Mouse (Mus musculus): ENCODE measurements around the gene 6430550D23Rik.
"Not testable (repeated sequence)": the region's sequence is repeated elsewhere in the genome, so short reads cannot be mapped to it uniquely, and the experiment has no call there.

Gene 6430550D23Rik

DNA sequence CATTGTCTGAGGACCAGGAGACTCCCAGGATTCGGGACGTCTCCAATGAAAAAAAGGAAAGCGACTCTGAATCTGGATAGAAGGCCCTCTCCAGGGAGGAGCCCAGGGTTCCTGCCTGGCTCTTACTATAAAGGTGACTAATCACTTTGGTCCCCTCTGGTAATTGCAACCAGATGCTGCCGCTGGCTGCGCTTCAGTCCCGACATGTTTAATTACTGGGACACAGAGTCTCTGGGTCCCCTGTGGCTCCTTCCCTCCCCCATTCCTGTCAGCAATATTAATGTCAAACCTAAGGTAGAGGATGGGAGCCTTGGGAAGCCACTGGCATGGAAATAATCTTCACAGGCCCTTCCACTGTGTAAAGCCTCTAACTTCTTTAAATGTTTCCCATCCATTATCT lies 58.4 kb downstream of the 6430550D23Rik start:
- no peak for DNase-seq

DNA sequence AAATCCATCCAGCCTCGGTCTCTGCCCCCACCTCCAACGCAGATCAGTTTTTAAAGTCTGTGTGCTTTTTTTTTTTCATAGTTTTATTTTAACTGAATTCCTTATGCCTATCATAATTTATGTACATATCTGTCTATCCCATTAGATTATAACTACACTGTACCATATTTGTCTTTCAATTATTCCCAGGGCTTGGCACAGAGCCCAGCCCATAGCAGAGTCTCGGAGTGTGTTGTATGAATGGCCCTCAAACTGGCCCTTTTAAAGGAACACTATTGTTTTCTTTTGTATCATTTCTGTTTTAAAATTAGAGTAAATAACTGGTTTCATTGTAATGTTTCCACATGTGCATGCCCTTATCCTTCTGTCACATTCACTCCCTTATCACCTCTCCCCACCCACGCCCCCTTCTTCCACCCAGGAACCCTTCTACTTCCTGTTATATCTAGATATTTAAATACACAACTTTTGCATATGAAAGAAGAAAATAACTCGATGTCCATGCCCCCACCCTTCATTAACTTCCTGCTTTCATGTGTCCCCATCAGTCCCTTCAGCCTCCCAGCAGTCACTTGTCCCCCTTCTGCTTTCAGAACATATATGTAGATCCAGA lies 60.3 kb downstream of the 6430550D23Rik start:
- DNase-seq, result no peak

DNA sequence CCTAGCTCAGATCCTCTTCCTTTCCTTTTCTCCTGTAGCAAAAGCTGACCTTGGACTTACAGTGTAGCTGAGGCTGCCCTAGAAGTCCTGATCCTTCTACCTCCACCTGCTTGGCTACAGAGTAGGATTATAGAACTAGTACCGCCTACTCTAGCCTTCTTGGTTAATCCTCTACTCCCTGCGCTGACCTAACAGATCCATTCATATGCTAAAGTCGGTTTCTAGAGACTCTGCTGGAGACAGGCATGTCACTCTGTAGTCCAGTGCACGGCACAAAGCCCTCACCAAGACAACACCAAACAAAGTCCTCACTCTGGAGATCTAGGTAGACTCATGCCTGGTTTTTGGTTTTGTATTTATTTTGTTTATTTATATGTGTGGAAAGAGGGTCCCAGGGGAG lies 61.3 kb downstream of the 6430550D23Rik start:
- DNase-seq, result no peak

DNA sequence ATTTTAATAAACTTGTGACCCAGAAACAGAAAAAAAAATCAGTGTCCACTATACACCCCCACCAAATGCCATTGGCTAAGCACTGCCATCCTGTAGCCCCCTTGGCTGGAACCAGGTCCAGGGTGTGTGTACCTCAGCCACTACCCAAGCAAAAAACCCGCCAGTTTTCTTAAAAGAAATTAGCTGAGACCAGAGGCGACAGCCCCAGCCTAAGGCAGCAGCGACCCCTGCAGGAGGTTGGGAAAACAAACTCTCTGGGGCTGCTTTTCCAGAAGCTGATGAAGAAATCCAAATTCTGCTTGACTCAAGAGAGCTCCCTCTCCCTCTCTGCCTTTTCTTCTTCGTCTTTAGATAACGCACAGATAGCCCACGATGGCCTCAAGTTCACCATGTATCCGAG lies 61.7 kb downstream of the 6430550D23Rik start:
- peak; percentile 41 for DNase-seq

DNA sequence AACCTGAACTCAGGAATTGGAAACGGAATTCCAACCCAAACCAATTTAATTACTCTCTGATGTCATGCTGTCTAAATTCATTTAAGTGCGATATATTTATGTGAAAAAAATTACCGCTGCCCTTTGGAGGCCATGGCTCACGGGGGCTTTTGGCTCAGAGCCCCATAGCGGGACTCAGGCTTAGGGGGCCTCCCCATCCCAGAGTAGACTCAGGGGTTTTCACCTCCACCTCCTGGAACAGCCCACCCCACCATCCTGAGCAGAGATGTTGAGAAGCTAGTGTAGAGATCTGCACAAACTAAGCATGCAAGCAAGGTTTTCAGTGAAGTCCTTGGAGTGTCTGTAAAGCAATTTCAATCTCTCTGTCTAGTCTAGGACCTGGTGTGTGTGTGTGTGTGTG lies 62.2 kb downstream of the 6430550D23Rik start:
- no peak for DNase-seq

DNA sequence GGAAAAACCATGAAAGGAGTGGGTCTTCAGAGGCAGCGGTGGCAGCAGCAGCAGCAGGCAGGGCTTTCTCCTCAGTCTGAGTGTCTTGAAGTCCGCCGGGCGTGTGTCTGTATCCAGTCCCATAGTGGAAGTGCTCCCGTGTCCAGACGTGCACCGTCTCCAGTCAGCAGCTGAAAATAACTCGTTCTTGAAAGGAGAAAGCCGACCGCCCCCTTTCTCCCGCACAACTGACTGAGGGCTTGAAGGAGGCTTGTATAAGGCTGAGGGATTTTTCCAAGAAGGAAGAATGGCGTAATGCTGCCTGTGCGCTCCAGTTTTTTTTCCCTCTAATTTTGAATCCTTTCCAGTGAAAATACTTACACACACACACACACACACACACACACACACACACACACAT lies 62.7 kb downstream of the 6430550D23Rik start, which contains the start of gene Gdf5:
Gdf5 (minus strand) TSS at position 244 of the 400 bp plus-strand sequence.
- no peak for DNase-seq

DNA sequence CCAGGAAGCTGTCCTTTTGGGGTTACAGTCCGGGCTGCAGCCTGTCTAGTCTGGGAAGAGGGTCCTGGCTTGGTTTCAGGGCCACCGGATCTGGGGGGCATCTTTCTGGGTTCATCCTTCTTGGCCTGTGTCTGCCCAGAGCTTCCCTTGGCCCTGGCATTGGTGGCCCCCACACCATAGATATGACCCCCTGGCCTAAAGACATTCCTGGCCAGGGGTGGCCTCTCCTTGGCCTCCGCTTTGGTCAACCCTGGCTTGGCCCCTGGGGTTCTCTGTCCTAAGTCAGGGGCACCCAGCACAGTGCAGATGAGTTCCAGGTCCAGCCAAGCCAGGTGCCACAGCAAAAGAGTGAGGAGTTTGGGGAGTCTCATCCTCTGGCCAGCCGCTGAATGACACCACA lies 63.1 kb downstream of the 6430550D23Rik start:
- no peak for DNase-seq

DNA sequence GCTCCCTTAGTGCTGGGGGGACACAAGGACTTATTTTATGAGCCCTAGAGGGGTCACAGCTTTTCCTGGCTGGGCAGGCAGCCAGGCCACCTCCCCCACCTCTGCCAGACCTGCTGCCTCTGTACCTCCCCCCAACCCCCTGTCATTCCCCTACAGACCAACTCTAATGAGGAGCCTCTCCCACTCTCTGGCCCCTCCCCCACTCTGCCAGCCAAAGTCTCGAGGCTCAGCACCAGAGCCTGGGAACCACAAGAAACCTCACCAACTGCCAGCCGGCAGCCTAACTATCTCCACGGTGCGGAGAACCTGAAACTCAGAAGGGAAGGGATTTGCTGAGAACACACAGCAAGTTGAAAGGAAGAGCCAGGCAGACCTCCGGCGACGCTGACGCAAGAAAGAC lies 64.3 kb downstream of the 6430550D23Rik start:
- no peak for DNase-seq

DNA sequence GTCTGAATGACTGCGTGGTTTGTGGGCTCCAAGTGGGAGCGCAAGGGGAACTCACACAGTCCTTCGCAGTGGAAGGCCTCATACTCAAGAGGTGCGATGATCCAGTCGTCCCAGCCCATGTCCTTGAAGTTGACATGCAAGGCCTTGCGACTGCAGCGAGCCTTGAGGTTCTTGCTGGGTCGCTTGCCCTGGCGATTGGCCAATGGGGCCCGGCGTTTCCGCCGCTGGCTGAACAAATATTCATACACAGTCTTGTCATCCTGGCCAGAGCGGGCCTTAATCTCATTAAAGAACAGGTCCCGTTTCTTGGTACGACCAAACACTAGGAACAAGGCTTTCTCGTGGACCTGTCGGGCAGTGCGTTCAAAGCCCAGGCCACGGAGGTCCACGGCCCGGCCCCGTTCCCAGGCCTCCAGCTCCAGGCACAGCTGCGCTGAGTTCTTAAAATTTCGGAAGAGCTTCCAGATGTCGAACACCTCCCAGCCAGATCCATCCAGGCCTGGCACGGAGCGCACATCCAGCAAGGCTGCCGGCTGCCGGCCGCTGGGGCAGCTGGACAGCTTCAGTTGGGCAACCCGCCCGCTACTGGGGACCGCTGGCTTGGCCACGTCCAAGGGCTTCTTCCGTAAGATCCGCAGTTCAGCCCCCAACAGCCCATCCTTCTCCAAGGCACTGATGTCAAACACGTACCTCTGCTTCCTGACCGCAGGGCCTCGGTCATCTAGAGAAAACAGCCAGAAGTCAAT lies 65.9 kb downstream of the 6430550D23Rik start:
- no peak for DNase-seq

DNA sequence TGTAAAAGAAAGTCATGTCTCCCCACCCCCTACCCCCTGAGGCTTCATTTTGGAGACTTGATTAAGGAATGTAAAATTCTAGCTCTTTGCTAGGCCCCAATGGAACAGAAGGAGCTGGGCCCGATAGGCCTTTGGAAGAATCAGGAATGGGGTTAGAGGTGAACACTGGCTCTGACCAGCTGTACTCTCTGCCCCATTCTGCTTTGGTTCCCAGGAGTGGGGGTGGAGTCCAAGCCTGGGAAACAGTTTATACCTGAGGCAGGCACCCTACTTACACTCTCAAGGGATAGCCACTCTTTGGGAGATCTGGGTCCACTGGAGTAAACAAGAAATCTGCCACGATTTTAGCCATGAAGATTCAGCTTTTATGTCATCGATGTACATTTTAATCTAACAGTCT lies 67.1 kb downstream of the 6430550D23Rik start, which contains the start of gene Gm15557:
Gm15557 (plus strand) TSS at position 48 of the 400 bp plus-strand sequence.
- DNase-seq, result no peak

DNA sequence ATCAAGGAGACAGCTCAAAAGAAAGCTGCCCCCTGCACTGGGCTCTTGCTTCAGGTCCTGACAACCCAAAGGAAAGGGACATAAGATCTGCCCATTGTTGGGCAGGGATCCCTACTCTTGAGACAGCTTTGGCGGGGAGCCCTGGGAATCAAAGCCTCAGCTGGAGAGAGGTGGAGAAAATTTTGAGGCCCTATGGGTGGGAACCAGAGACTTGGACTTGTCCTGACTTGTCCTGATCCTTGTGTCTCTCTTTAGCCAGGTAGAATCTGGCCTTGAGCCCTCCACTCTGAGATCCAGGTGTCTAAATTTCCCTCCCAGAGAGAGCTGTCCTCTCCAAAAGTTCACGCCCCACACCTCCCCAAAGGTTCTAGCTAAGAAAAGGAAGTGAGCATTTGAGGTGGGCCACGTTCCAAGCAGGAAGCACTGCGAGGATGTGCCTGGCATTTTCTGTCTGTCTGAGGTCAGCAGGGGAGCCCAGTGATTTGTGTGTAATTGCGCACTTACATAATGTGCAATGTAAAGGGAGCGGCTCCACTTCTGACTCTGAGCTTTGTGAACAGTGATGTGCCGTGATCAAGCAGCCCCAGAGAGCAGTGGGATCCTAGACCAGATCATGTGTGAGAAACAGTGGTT lies 67.8 kb downstream of the 6430550D23Rik start:
- no peak for DNase-seq

DNA sequence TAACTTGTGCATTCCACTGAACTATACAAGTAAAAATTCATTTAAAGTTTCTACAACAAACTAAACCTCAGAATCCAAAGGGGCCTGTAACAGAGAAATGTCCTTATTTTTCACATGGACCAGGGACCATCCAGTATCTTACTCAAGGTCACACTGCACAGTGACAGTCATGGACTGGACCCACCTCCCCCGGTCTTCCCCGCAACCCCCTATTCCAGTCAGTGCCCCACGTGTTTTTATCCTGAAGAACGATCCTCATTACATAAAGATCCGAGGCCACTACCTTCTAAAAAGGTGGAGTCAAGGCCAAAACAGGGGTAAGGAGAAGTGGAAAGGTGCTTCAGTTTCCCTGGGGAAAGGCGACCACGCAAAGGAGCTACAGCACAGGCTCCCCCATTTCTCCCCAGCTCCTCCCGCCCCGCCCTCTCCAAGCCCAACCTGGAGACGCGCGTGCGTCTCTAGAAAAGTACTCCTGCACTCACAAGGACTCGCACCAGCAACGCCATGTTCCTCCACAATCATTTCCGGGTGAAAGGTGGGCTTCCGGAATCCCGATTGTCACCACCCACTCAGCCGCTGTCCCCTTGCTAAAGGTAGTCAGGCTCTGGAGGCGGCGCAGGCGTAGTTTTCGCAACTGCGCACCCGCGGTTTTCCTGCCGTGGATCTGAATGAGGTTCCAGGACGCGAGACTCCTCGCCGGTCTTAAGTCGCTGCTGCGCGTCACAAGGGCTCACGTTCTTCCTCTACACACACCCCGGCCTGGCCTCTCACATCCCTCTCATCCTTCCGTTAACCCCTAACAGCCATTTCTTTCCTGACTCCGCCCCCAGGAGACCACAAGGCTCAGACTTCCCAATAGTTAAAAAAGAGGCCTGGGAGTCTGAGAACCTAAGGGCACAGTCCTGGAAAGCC lies 78.0 kb downstream of the 6430550D23Rik start, which contains the start of gene Uqcc1:
Uqcc1 (minus strand) TSS at position 780 of the 912 bp plus-strand sequence.
- DNase-seq, result peak; percentile 88

DNA sequence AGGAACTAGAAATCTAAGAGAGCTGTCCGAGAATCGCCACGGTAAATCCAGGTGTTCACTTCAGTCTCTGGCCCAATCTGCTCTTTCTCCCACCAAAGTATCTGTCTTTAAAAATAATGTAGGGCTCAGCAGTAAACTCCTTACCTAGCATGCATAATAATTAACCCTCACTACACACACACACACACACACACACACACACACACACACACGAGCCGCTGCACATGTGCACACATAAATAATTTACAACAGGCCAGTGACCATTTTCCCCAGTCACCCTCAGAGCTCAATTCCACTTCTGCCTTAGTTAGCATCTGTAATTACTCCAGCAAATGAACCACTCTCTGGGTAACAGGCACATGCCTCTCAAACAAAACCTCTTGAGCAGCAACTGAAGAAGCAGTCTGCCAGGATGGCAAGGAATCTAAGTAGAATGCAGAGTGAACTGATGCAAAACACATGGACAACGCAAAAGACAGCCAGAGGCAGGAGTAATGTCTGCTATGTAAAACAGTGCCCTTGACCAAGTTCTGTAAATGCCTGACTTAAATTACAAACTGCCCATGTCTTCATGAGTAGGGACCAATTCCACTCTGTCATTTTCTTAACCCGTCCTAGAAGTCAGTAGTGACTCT lies 78.9 kb downstream of the 6430550D23Rik start:
- no peak for DNase-seq

DNA sequence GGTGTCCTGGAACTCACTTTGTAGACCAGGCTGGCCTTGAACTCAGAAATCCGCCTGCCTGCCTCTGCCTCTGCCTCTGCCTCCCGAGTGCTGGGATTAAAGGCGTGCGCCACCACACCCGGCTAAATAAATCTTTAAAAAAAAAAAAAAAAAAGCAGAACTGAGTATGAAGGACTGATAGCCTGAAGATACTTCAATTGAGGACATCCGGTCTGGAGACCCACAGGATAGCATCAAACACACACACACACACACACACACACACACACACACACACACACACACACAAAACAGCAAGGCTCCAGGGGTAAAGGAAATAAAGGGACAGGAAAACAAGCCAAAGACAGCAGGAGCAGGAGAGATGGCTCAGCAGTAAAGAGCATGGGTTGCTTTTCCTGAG lies 82.6 kb downstream of the 6430550D23Rik start:
- DNase-seq, result not testable (repeated sequence)
